Mouse (Mus musculus): ENCODE measurements at regions not wholly inside any gene's neighbourhood (a gene's known extent, or its start where the extent isn't known, plus 50 kb on each side); places are given as distances from the start of the nearest gene placed in this dataset.

- no peak overlapping the region for H3K4me2 ChIP-seq (replicated peaks; ENCODE audit: low read depth)
- H3K9me3 ChIP-seq (ENCODE audit: control insufficient read depth), result no peaks in the 10 kb centered on the region
- ATAC-seq, result no peak
- H3K27ac ChIP-seq (ENCODE audit: low read depth, low read length), result no peak overlapping the region
- no peak overlapping the region for H3K4me3 ChIP-seq (ENCODE audit: low read depth, low read length)
- H3K4me1 ChIP-seq (replicated peaks; ENCODE audit: control insufficient read depth, insufficient read depth, low read length), result no peaks in the 10 kb centered on the region
- H3K9ac ChIP-seq (ENCODE audit: low read depth, low read length), result no peak overlapping the region
- no peak for TF ChIP-seq CTCF (IDR thresholded peaks at IDR 0.05; ENCODE audit: low read depth)
- H3K27me3 ChIP-seq (replicated peaks; ENCODE audit: control insufficient read depth, insufficient read depth, low read length), result no peaks in the 10 kb centered on the region
- H3K36me3 ChIP-seq (ENCODE audit: control insufficient read depth, insufficient read depth), result no peaks in the 10 kb centered on the region
- 70% methylated on average over 11 of the region's 11 CpGs for WGBS
These were observed 251.2 kb downstream of the Tfap2b start for GRCm38 (mm10) chr1:19459876-19460275.

DNA sequence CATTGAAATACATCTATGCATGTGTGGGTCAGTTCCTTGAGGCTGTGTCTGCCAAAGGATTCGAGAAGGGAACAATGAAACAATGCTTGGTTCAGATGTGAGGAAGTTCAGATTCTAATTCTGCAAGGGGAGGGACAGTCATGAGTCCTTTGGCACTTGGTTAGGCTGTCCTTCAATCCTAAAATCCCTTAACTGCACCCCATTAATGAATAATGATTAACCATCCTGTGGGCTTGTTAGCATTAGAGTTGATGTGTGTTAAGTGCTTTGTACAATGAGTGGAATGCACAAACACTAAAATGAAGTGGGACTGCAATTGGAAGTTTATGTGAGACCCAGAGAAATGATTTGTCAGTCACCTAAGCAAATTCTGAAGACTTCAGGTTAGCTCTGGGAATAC lies 264.8 kb downstream of the Tfap2b start:
- no peak overlapping the region for H3K9ac ChIP-seq (ENCODE audit: low read depth, low read length)
- 23% methylated on average over 1 of the region's 1 CpGs for WGBS
- H3K27me3 ChIP-seq (replicated peaks; ENCODE audit: control insufficient read depth, insufficient read depth, low read length), result no peaks in the 10 kb centered on the region
- no peaks in the 10 kb centered on the region for H3K4me1 ChIP-seq (replicated peaks; ENCODE audit: control insufficient read depth, insufficient read depth, low read length)
- no peak overlapping the region for H3K27ac ChIP-seq (ENCODE audit: low read depth, low read length)
- no peak for ATAC-seq
- H3K4me2 ChIP-seq (replicated peaks; ENCODE audit: low read depth), result no peak overlapping the region
- no peak for TF ChIP-seq CTCF (IDR thresholded peaks at IDR 0.05; ENCODE audit: low read depth)
- no peak overlapping the region for H3K4me3 ChIP-seq (ENCODE audit: low read depth, low read length)
- no peaks in the 10 kb centered on the region for H3K36me3 ChIP-seq (ENCODE audit: control insufficient read depth, insufficient read depth)
- no peaks in the 10 kb centered on the region for H3K9me3 ChIP-seq (ENCODE audit: control insufficient read depth)
